Mouse (Mus musculus) forebrain, postnatal 0 days (tissue): Measurements from ENCODE around the gene Phyh. TPM values are rescaled to one million over a fixed set of nuclear protein-coding genes. Genes with fewer than 3 reads are reported as not detected.

Experiments used
- ATAC-seq: fragments of 200-750 bp; cut with Nextera tagmentation; 2 replicates; pipeline ENCODE4 v1.8.0; 2017; ENCODE audit warnings: mild to moderate bottlenecking, moderate library complexity
- DNase-seq: peaks from one replicate; pipeline ENCODE4 v3.0.0-alpha.2; 2015
- H3K27ac ChIP-seq: fragments of 300-500 bp; sonication (generic); 2 replicates; pipeline ENCODE4 v1.5.1; 2014; ENCODE audit warnings: low read depth, mild to moderate bottlenecking, antibody characterized with exemption, low read length, moderate library complexity, mixed read lengths
- H3K27me3 ChIP-seq: fragments of 300-500 bp; sonication (generic); 2 replicates; pipeline ENCODE4 v1.6.1; 2014; ENCODE audit warnings: mild to moderate bottlenecking, low read length, mixed read lengths; ENCODE audit not compliant: insufficient read depth
- H3K36me3 ChIP-seq: fragments of 300-500 bp; sonication (generic); 2 replicates; pipeline ENCODE4 v1.6.1; 2014; ENCODE audit warnings: mild to moderate bottlenecking, moderate library complexity; ENCODE audit not compliant: insufficient read depth
- H3K4me1 ChIP-seq: fragments of 300-500 bp; sonication (generic); 2 replicates; pipeline ENCODE4 v1.6.1; 2014; ENCODE audit warnings: antibody characterized with exemption; ENCODE audit not compliant: insufficient read depth
- H3K4me2 ChIP-seq: fragments of 300-500 bp; sonication (generic); 2 replicates; pipeline ENCODE4 v1.6.1; 2014; ENCODE audit warnings: low read depth, mild to moderate bottlenecking, moderate library complexity
- H3K4me3 ChIP-seq: fragments of 300-500 bp; sonication (generic); 2 replicates; pipeline ENCODE4 v1.5.1; 2014; ENCODE audit warnings: low read depth, low read length, mixed read lengths
- H3K9ac ChIP-seq: fragments of 300-500 bp; sonication (generic); 2 replicates; pipeline ENCODE4 v1.6.1; 2014; ENCODE audit warnings: mild to moderate bottlenecking
- H3K9me3 ChIP-seq: fragments of 300-500 bp; sonication (generic); 2 replicates; pipeline ENCODE4 v1.6.1; 2016; ENCODE audit warnings: low read length
- CTCF ChIP-seq: sonication (generic); IDR thresholded peaks from 2 replicates; pipeline ENCODE4 v1.5.1; 2016; ENCODE audit warnings: antibody characterized with exemption, control low read depth, low read depth
- WGBS: fragments of 180-500 bp; shearing (Covaris S2); extraction: QIAGEN DNeasy Blood & Tissue Kit; methylation state at CpG from one replicate; pipeline ENCODE4 v1.1.7; 2014; 5-methylcytosine and 5-hydroxymethylcytosine counted together
- polyA plus RNA-seq: library from polyadenylated mRNA; unstranded; fragments of >200 nt; fragmentation: Nextera tagmentation; extraction: Ambion mirVana; gene quantifications from 2 replicates; pipeline ENCODE4 v1.2.1, GENCODE M21; 2015
- total RNA-seq: library from RNA; depleted of rRNA; stranded (reverse); fragments of >200 nt; gene quantifications from 2 replicates; pipeline ENCODE4 v1.2.3, GENCODE M21; 2014

The Phyh gene
- total and polyA plus RNA-seq, 2 experiments from 2014 or later = 43.3 to 80.5 TPM

- H3K4me1 ChIP-seq = no peaks in the 10 kb centered on the region
- no peak overlapping the region for H3K4me2 ChIP-seq
- H3K27ac ChIP-seq = no peak overlapping the region
- DNase-seq (no peak), ATAC-seq (no peak)
- H3K9me3 ChIP-seq = no peaks in the 10 kb centered on the region
- no peak overlapping the region for H3K9ac ChIP-seq
- no peak overlapping the region for H3K4me3 ChIP-seq
- 86% methylated on average over 5 of the region's 5 CpGs for WGBS
- H3K36me3 ChIP-seq = peaks cover 69% of the 10 kb centered on the region
- H3K27me3 ChIP-seq = no peaks in the 10 kb centered on the region
- no peak for TF ChIP-seq CTCF
Observed at GRCm38 (mm10) chr2:4902346-4902745, 16.5 kb upstream of the Phyh start.

GRCm38 (mm10) chr2:4907120-4907519 lies 11.7 kb upstream of the Phyh start:
- H3K4me3 ChIP-seq = no peak overlapping the region
- H3K9me3 ChIP-seq = no peaks in the 10 kb centered on the region
- no peaks in the 10 kb centered on the region for H3K27me3 ChIP-seq
- peaks cover 40% of the 10 kb centered on the region for H3K36me3 ChIP-seq
- H3K9ac ChIP-seq = no peak overlapping the region
- no peak overlapping the region for H3K27ac ChIP-seq
- no peak overlapping the region for H3K4me2 ChIP-seq
- ATAC-seq (no peak), DNase-seq (no peak)
- no peaks in the 10 kb centered on the region for H3K4me1 ChIP-seq
- 83% methylated on average over 6 of the region's 6 CpGs for WGBS
- TF ChIP-seq CTCF = no peak

GRCm38 (mm10) chr2:4907916-4908315 lies 10.9 kb upstream of the Phyh start:
- Histone ChIP-seq H3K36me3 (peaks cover 37% of the 10 kb centered on the region), H3K4me1 (no peaks in the 10 kb centered on the region), H3K9ac (no peak overlapping the region), H3K4me3 (no peak overlapping the region), H3K9me3 (no peaks in the 10 kb centered on the region), H3K27me3 (no peaks in the 10 kb centered on the region), H3K4me2 (no peak overlapping the region), H3K27ac (no peak overlapping the region)
- WGBS = 91% methylated on average over 7 of the region's 7 CpGs
- ATAC-seq (no peak), DNase-seq (no peak)
- no peak for TF ChIP-seq CTCF

- Histone ChIP-seq H3K36me3 (peaks cover 37% of the 10 kb centered on the region), H3K9ac (no peak overlapping the region), H3K4me3 (no peak overlapping the region), H3K4me2 (no peak overlapping the region), H3K27ac (no peak overlapping the region), H3K27me3 (no peaks in the 10 kb centered on the region), H3K9me3 (no peaks in the 10 kb centered on the region), H3K4me1 (no peaks in the 10 kb centered on the region)
- 90% methylated on average over 3 of the region's 3 CpGs for WGBS
- no peak for ATAC-seq
- TF ChIP-seq CTCF = no peak
- no peak for DNase-seq
Observed at GRCm38 (mm10) chr2:4908771-4909315, 10.0 kb upstream of the Phyh start.

- Histone ChIP-seq H3K4me2 (no peak overlapping the region), H3K9me3 (no peaks in the 10 kb centered on the region), H3K27ac (no peak overlapping the region), H3K27me3 (no peaks in the 10 kb centered on the region), H3K9ac (no peak overlapping the region), H3K36me3 (peaks cover 35% of the 10 kb centered on the region), H3K4me1 (no peaks in the 10 kb centered on the region), H3K4me3 (no peak overlapping the region)
- DNase-seq (no peak), ATAC-seq (no peak)
- no peak for TF ChIP-seq CTCF
- 72% methylated on average over 6 of the region's 6 CpGs for WGBS
Observed at GRCm38 (mm10) chr2:4909909-4910308, 8.9 kb upstream of the Phyh start.

- no peaks in the 10 kb centered on the region for H3K4me1 ChIP-seq
- H3K36me3 ChIP-seq = peaks cover 29% of the 10 kb centered on the region
- H3K9me3 ChIP-seq = no peaks in the 10 kb centered on the region
- H3K4me3 ChIP-seq = no peak overlapping the region
- ATAC-seq (no peak), DNase-seq (no peak)
- no peak overlapping the region for H3K27ac ChIP-seq
- H3K9ac ChIP-seq = no peak overlapping the region
- H3K27me3 ChIP-seq = no peaks in the 10 kb centered on the region
- TF ChIP-seq CTCF = no peak
- 87% methylated on average over 4 of the region's 4 CpGs for WGBS
- H3K4me2 ChIP-seq = no peak overlapping the region
Observed at GRCm38 (mm10) chr2:4910521-4910920, 8.3 kb upstream of the Phyh start.

- H3K9me3 ChIP-seq = no peaks in the 10 kb centered on the region
- H3K4me1 ChIP-seq = no peaks in the 10 kb centered on the region
- DNase-seq (no peak), ATAC-seq (no peak)
- H3K9ac ChIP-seq = no peak overlapping the region
- WGBS = 62% methylated on average over 7 of the region's 7 CpGs
- no peak overlapping the region for H3K4me2 ChIP-seq
- no peaks in the 10 kb centered on the region for H3K27me3 ChIP-seq
- TF ChIP-seq CTCF = no peak
- H3K36me3 ChIP-seq = peaks cover under 1% of the 10 kb centered on the region; the same call in 1 of the 2 replicates
- no peak overlapping the region for H3K27ac ChIP-seq
- no peak overlapping the region for H3K4me3 ChIP-seq
Observed at GRCm38 (mm10) chr2:4913949-4914348, 4.9 kb upstream of the Phyh start.
